Mouse (Mus musculus) liver, embryonic 16.5 days (tissue): ENCODE measurements at regions not wholly inside any gene's neighbourhood (a gene's known extent, or its start where the extent isn't known, plus 50 kb on each side); places are given as distances from the start of the nearest gene placed in this dataset.
A peak's percentile ranks its signal among the peaks of the same experiment; 100 is the strongest.

Experiments used
- ATAC-seq: fragments of 200-750 bp; cut with Nextera tagmentation; 2 replicates; pipeline ENCODE4 v1.8.0; 2017; ENCODE audit warnings: low read depth, mild to moderate bottlenecking, moderate number of reproducible peaks, moderate library complexity
- H3K27ac ChIP-seq: fragments of 300-500 bp; sonication (generic); 2 replicates; pipeline ENCODE4 v1.5.1; 2014; ENCODE audit warnings: mild to moderate bottlenecking, low read length
- H3K27me3 ChIP-seq: fragments of 300-500 bp; sonication (generic); 2 replicates; pipeline ENCODE4 v1.6.1; 2014; ENCODE audit warnings: low read depth, low read length, mixed read lengths; ENCODE audit not compliant: control insufficient read depth, insufficient read depth
- H3K36me3 ChIP-seq: fragments of 300-500 bp; sonication (generic); 2 replicates; pipeline ENCODE4 v1.6.1; 2014; ENCODE audit warnings: mild to moderate bottlenecking; ENCODE audit not compliant: control insufficient read depth, insufficient read depth
- H3K4me1 ChIP-seq: fragments of 300-500 bp; sonication (generic); 2 replicates; pipeline ENCODE4 v1.6.1; 2014; ENCODE audit warnings: low read depth, low read length, mixed read lengths; ENCODE audit not compliant: control insufficient read depth
- H3K4me2 ChIP-seq: fragments of 300-500 bp; sonication (generic); 2 replicates; pipeline ENCODE4 v1.6.1; 2014; ENCODE audit warnings: low read depth, low read length, mixed read lengths
- H3K4me3 ChIP-seq: fragments of 300-500 bp; sonication (generic); 2 replicates; pipeline ENCODE4 v1.5.1; 2014; ENCODE audit warnings: low read depth, mild to moderate bottlenecking, low read length
- H3K9ac ChIP-seq: fragments of 300-500 bp; sonication (generic); 2 replicates; pipeline ENCODE4 v1.6.1; 2014; ENCODE audit warnings: low read depth, low read length
- H3K9me3 ChIP-seq: fragments of 300-500 bp; sonication (generic); replicated peaks from 2 replicates; pipeline ENCODE4 v1.6.1; 2016; ENCODE audit warnings: low read length; ENCODE audit not compliant: control insufficient read depth
- WGBS: fragments of 180-500 bp; shearing (Covaris S2); extraction: QIAGEN DNeasy Blood & Tissue Kit; methylation state at CpG from one replicate; pipeline ENCODE4 v1.1.7; 2014; ENCODE audit not compliant: insufficient replicate concordance; 5-methylcytosine and 5-hydroxymethylcytosine counted together

DNA sequence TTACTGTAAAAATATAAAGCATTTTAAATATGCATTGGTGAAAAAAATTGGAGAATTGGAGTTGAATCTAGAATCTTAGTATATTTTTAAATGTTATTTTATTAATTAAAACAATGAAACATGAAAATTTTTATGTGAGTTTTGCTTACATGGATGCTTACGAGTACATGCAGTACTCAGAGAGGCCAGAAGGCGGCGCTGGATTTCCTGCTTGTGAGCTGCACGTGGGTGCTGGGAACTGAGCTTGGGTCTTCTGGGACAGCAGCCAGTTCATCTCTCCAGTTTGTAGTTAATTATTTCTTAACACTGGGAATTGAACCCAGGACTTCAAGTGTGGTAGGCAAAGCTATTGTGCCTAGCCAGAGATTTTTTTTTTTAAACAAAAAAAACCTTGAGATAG lies 85.5 kb downstream of the Zfp281 start:
- ATAC-seq, result no peak
- Histone ChIP-seq H3K4me3 (no peak overlapping the region), H3K9ac (no peak overlapping the region), H3K9me3 (no peaks in the 10 kb centered on the region), H3K36me3 (no peaks in the 10 kb centered on the region), H3K4me1 (no peaks in the 10 kb centered on the region), H3K27me3 (no peaks in the 10 kb centered on the region), H3K27ac (no peak overlapping the region), H3K4me2 (no peak overlapping the region)
- WGBS, result 53% methylated on average over 4 of the region's 4 CpGs

DNA sequence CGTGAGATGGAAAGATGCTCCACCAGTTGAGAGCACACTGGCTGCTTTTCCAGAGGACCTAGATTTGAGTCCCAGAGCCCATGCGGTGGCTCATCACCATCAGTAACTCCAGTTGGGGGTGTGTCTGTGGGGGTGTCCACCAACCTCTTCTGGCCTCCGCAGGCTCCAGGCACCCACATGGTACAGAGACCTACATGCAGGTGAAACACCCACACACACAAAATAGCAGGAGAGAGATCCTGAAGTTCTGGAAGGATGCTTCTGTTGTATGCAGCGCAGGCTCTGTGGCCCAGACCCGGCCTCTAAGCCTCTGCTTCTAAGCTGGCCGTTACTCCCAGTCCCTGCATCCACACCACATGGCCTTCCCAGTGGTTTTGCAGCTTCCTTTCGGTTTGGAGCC lies 86.5 kb downstream of the Zfp281 start:
- Histone ChIP-seq H3K4me1 (no peaks in the 10 kb centered on the region), H3K27ac (no peak overlapping the region), H3K27me3 (no peaks in the 10 kb centered on the region), H3K36me3 (no peaks in the 10 kb centered on the region), H3K4me3 (no peak overlapping the region), H3K9ac (no peak overlapping the region), H3K4me2 (no peak overlapping the region), H3K9me3 (no peaks in the 10 kb centered on the region)
- ATAC-seq, result no peak
- WGBS, result 75% methylated on average over 7 of the region's 7 CpGs

GRCm38 (mm10) chr1:136714077-136714476 lies 89.4 kb downstream of the Zfp281 start:
- H3K4me1 ChIP-seq, result no peaks in the 10 kb centered on the region
- ATAC-seq, result no peak
- no peaks in the 10 kb centered on the region for H3K27me3 ChIP-seq
- no peak overlapping the region for H3K27ac ChIP-seq
- H3K4me2 ChIP-seq, result no peak overlapping the region
- H3K9me3 ChIP-seq, result no peaks in the 10 kb centered on the region
- H3K4me3 ChIP-seq, result no peak overlapping the region
- WGBS, result 75% methylated on average over 4 of the region's 4 CpGs
- no peak overlapping the region for H3K9ac ChIP-seq
- no peaks in the 10 kb centered on the region for H3K36me3 ChIP-seq

GRCm38 (mm10) chr1:136714987-136715386 lies 90.3 kb downstream of the Zfp281 start:
- no peak overlapping the region for H3K4me2 ChIP-seq
- H3K27me3 ChIP-seq, result no peaks in the 10 kb centered on the region
- no peak for ATAC-seq
- H3K4me1 ChIP-seq, result no peaks in the 10 kb centered on the region
- 66% methylated on average over 11 of the region's 11 CpGs for WGBS
- no peak overlapping the region for H3K27ac ChIP-seq
- H3K4me3 ChIP-seq, result no peak overlapping the region
- H3K9ac ChIP-seq, result no peak overlapping the region
- H3K9me3 ChIP-seq, result no peaks in the 10 kb centered on the region
- H3K36me3 ChIP-seq, result no peaks in the 10 kb centered on the region

DNA sequence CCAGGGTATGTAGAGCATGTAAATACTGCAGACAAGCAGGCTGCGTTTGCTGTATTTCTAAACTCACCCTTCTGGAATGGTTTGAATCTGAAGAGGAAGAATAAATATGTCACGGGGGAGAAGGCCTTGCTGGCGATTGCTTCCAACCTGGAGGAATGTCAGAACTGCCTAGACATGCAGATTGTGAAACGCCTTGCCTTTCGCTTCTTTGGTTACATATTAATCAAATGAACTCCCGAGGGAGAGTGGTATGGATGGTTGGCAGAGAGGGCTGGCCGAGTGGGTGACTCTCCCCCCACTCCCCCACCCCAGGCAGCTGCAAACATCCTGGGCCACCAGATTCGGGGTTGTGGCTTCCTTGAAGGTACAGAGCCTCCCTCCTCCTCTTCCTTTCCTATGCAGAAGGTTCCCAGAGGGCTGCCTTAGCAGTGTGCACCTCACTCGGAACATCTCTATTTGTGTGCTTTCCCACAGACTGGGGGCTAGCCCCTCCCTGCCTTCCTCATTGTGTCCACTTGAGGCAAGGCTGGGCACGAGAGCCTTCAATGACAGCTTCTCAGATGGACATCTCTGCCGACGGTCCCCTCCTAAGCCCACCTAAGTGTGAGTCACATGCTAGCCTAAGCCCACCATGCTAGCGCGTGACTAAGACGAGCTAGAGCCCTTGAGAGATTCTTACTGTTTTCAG lies 93.3 kb downstream of the Zfp281 start:
- WGBS, result 48% methylated on average over 15 of the region's 15 CpGs
- Histone ChIP-seq H3K4me3 (no peak overlapping the region), H3K4me1 (no peaks in the 10 kb centered on the region), H3K9me3 (no peaks in the 10 kb centered on the region), H3K9ac (no peak overlapping the region), H3K36me3 (no peaks in the 10 kb centered on the region), H3K27ac (no peak overlapping the region), H3K4me2 (no peak overlapping the region), H3K27me3 (no peaks in the 10 kb centered on the region)
- peak; percentile 64; the same call in 1 of the 2 replicates for ATAC-seq

DNA sequence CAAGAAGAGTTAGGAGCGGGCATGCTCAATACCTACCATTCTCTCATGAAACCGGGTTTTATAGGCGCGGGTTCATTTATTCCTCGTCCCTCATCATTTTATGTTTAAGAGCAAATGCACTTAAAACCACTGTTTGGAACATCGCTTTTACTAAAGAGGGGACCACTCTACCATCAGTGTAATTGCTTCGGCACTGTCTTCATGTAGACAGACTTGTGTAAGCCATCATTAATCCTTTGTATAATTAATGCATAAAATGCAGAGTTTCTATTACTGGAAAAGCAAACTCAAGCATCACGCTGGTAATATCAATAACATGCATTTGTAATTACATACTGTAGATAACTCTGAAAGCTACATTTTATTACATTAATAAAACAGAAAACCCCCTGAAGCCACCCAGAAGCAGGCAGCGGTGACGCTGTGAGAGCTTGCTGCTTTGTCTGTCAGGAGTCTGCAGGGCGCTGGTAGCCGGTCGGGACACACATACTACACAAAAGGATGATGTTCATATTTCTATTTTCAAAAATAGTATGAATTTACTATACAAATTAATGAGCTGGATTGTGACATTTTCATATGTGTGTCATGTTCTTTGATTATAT lies 99.2 kb downstream of the Zfp281 start:
- H3K4me1 ChIP-seq, result no peaks in the 10 kb centered on the region
- H3K27me3 ChIP-seq, result no peaks in the 10 kb centered on the region
- H3K27ac ChIP-seq, result no peak overlapping the region
- 77% methylated on average over 13 of the region's 13 CpGs for WGBS
- no peak overlapping the region for H3K4me3 ChIP-seq
- no peak overlapping the region for H3K9ac ChIP-seq
- ATAC-seq, result no peak
- no peaks in the 10 kb centered on the region for H3K36me3 ChIP-seq
- H3K9me3 ChIP-seq, result no peaks in the 10 kb centered on the region
- no peak overlapping the region for H3K4me2 ChIP-seq

GRCm38 (mm10) chr1:136725242-136725641 lies 100.5 kb downstream of the Zfp281 start:
- Histone ChIP-seq H3K4me1 (no peaks in the 10 kb centered on the region), H3K9ac (no peak overlapping the region), H3K4me2 (no peak overlapping the region), H3K9me3 (no peaks in the 10 kb centered on the region), H3K36me3 (no peaks in the 10 kb centered on the region), H3K27me3 (no peaks in the 10 kb centered on the region), H3K4me3 (no peak overlapping the region), H3K27ac (no peak overlapping the region)
- WGBS, result 42% methylated on average over 4 of the region's 4 CpGs
- ATAC-seq, result no peak

DNA sequence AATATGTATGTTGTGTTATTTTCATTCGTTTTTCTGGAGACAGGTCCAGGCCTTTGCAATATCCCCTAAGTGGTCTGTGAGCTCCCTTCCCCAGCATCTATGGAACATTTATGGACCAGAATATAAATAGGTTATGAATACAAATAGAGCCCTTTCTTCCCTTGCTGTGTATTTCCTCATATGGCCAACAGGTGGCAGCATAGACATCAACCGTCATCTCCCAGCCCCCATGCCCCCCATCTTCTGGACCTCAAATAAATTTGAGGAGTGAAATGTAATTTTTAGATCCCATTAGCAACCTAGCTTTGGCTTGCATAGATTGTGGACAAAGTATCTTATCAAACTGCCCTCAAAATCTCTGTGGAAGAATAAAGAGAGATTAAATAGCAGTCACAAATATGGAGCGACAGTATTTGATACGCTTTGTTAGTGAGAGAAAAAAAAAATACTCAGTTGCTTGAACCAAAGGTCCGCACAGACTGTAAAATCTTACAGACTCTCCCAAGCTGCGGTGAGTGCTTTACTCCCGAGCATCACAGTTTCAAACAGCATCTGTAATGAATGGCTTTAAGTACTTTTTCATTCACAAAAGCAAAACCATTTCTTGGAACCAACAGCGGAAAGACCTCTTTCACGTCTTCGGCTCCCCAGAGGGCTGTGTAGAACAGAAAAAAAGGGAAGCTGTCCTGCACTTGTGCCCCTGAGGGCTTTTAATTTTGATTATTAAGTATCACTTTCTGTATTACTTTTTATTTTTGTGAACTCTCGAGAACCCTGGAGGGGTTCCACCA lies 101.6 kb downstream of the Zfp281 start:
- WGBS, result 61% methylated on average over 11 of the region's 11 CpGs
- H3K4me3 ChIP-seq, result no peak overlapping the region

More for the DNA sequence above, 101.6 kb downstream of the Zfp281 start:
- H3K9ac ChIP-seq, result no peak overlapping the region
- no peak overlapping the region for H3K4me2 ChIP-seq
- no peaks in the 10 kb centered on the region for H3K9me3 ChIP-seq
- no peaks in the 10 kb centered on the region for H3K36me3 ChIP-seq
- no peak for ATAC-seq
- no peaks in the 10 kb centered on the region for H3K4me1 ChIP-seq
- no peaks in the 10 kb centered on the region for H3K27me3 ChIP-seq
- no peak overlapping the region for H3K27ac ChIP-seq
